Mouse (Mus musculus) kidney, embryonic 14.5 days (tissue): Measurements from ENCODE around the gene Sipa1l1. TPM values are rescaled to one million over a fixed set of nuclear protein-coding genes. Genes with fewer than 3 reads are reported as not detected.

Source experiments
- ATAC-seq: fragments of 200-750 bp; cut with Nextera tagmentation; 2 replicates; pipeline ENCODE4 v1.8.0; 2017; ENCODE audit warnings: moderate number of reproducible peaks, mild to moderate bottlenecking, moderate TSS enrichment, moderate library complexity; ENCODE audit not compliant: low FRiP score, low TSS enrichment
- H3K27ac ChIP-seq: fragments of 300-500 bp; sonication (generic); 2 replicates; pipeline ENCODE4 v1.5.1; 2014; ENCODE audit warnings: low read depth, mild to moderate bottlenecking, low read length, moderate library complexity, mixed read lengths
- H3K27me3 ChIP-seq: fragments of 300-500 bp; sonication (generic); 2 replicates; pipeline ENCODE4 v1.6.1; 2014; ENCODE audit warnings: mild to moderate bottlenecking, low read length; ENCODE audit not compliant: control insufficient read depth, insufficient read depth
- H3K36me3 ChIP-seq: fragments of 300-500 bp; sonication (generic); 2 replicates; pipeline ENCODE4 v1.6.1; 2014; ENCODE audit warnings: low read length, mixed read lengths; ENCODE audit not compliant: control insufficient read depth, insufficient read depth
- H3K4me1 ChIP-seq: fragments of 300-500 bp; sonication (generic); 2 replicates; pipeline ENCODE4 v1.6.1; 2014; ENCODE audit warnings: low read length, mixed read lengths; ENCODE audit not compliant: control insufficient read depth, insufficient read depth
- H3K4me2 ChIP-seq: fragments of 300-500 bp; sonication (generic); replicated peaks from 2 replicates; pipeline ENCODE4 v1.6.1; 2014; ENCODE audit warnings: low read depth, mild to moderate bottlenecking, low read length
- H3K4me3 ChIP-seq: fragments of 300-500 bp; sonication (generic); 2 replicates; pipeline ENCODE4 v1.5.1; 2014; ENCODE audit warnings: mild to moderate bottlenecking, low read length
- H3K9ac ChIP-seq: fragments of 300-500 bp; sonication (generic); 2 replicates; pipeline ENCODE4 v1.6.1; 2014; ENCODE audit warnings: low read depth, mild to moderate bottlenecking, low read length, moderate library complexity
- H3K9me3 ChIP-seq: fragments of 300-500 bp; sonication (generic); 2 replicates; pipeline ENCODE4 v1.6.1; 2016; ENCODE audit warnings: low read length; ENCODE audit not compliant: control insufficient read depth
- WGBS: fragments of 180-500 bp; shearing (Covaris S2); extraction: QIAGEN DNeasy Blood & Tissue Kit; methylation state at CpG from one replicate; pipeline ENCODE4 v1.1.7; 2014; 5-methylcytosine and 5-hydroxymethylcytosine counted together
- polyA plus RNA-seq: library from polyadenylated mRNA; unstranded; fragments of >200 nt; fragmentation: Nextera tagmentation; extraction: Ambion mirVana; gene quantifications from 2 replicates; pipeline ENCODE4 v1.2.1, GENCODE M21; 2014

Sipa1l1 gene
- polyA plus RNA-seq, 1 experiment from 2014 or later, result 43.8 TPM

DNA sequence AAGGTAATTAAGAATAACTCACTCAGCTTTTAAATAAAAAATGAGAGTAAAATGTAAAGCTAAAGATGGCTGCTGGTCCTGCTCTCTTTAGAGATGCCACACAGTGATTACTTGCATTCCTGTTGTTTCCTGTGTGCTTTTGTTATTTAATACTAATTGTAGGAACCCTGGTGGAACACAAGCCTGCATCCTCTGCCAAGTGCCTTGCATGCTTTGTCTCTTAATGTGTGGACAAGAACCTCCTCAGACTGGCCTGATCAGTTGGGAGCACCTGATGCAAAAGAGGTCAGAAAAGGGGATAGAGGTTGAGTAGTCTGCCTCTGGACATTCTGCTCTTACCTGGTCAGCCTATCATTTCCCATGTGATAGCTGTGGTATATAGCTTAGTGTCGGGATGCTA is 107.5 kb downstream of the Sipa1l1 start:
- Histone ChIP-seq H3K4me1 (no peaks in the 10 kb centered on the region), H3K9ac (no peak overlapping the region), H3K36me3 (no peaks in the 10 kb centered on the region), H3K27me3 (no peaks in the 10 kb centered on the region), H3K4me3 (no peak overlapping the region), H3K9me3 (no peaks in the 10 kb centered on the region), H3K27ac (no peak overlapping the region), H3K4me2 (no peak overlapping the region)
- WGBS, result 90% methylated on average over 1 of the region's 1 CpGs
- no peak for ATAC-seq

DNA sequence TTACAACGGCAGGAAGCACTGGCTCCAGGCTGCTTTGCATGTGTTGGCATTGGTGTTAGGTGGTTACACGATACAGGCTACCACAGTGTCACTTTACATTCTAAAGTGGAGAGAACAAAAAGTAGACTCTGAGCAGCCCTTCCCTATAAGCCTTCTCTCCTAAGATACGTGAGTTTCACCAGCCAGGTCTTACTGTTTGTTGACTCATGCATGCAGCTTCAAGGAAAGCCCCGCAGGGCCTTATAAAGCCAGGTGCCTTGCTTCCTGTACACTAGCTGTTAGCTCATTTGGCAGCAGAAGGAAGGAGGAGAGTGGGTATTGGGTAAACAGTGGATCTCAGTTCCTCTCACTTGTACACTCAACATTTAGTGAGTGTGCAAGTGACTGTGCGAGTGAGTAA is 115.5 kb downstream of the Sipa1l1 start:
- Histone ChIP-seq H3K4me2 (no peak overlapping the region), H3K36me3 (no peaks in the 10 kb centered on the region), H3K27me3 (no peaks in the 10 kb centered on the region), H3K4me3 (no peak overlapping the region), H3K27ac (no peak overlapping the region), H3K9me3 (no peaks in the 10 kb centered on the region), H3K4me1 (0 out of 2 replicates have a peak, but pooled peaks cover 2% of the 10 kb centered on the region), H3K9ac (no peak overlapping the region)
- no peak for ATAC-seq
- 78% methylated on average over 5 of the region's 5 CpGs for WGBS

DNA sequence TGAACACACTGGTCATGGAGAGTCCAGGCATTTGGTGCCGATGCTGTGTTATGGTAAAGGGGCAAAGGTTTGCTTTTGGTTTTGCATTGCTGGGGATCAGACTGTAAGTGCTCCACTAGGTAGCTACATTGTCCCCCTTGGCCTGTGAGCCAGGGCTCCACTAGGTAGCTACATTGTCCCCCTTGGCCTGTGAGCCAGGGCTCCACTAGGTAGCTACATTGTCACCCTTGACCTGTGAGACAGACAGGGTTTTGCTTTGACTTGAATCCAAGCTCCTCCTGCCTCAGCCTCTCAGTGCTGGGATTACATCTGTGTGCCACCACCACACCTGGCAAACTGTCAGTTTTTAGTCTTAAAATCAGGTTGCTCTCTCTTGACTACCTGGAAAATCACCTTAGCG is 115.9 kb downstream of the Sipa1l1 start:
- no peaks in the 10 kb centered on the region for H3K9me3 ChIP-seq
- no peaks in the 10 kb centered on the region for H3K27me3 ChIP-seq
- H3K9ac ChIP-seq, result no peak overlapping the region
- H3K4me2 ChIP-seq, result no peak overlapping the region
- no peaks in the 10 kb centered on the region for H3K36me3 ChIP-seq
- no peak overlapping the region for H3K4me3 ChIP-seq
- 0 out of 2 replicates have a peak, but pooled peaks cover 2% of the 10 kb centered on the region for H3K4me1 ChIP-seq
- no peak overlapping the region for H3K27ac ChIP-seq
- WGBS, result 96% methylated on average over 2 of the region's 2 CpGs
- ATAC-seq, result no peak

DNA sequence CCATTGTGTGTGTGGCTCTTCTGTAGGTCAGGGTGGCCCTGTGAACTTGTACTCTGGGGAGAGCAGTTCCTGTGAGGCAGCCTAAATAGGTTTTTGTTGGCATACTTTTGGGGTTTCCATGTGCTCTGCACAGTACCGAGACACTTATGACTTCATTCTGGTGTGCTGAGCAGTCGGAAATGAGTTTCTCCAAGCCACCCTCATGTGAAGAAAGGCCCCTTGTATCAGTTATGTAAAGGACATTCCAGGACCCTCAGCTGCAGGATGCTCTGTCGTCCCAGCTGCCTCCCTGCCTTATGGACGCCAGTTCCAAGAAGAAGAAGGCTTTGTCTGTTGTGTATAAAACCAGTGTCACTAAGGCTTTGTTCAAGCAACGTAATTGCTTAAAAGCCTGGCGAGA is 116.9 kb downstream of the Sipa1l1 start:
- 73% methylated on average over 6 of the region's 6 CpGs for WGBS
- no peak overlapping the region for H3K27ac ChIP-seq
- H3K27me3 ChIP-seq, result no peaks in the 10 kb centered on the region
- ATAC-seq, result no peak
- no peaks in the 10 kb centered on the region for H3K9me3 ChIP-seq
- H3K4me1 ChIP-seq, result 0 out of 2 replicates have a peak, but pooled peaks cover 2% of the 10 kb centered on the region
- no peak overlapping the region for H3K4me2 ChIP-seq
- no peak overlapping the region for H3K4me3 ChIP-seq
- H3K36me3 ChIP-seq, result no peaks in the 10 kb centered on the region
- H3K9ac ChIP-seq, result no peak overlapping the region

DNA sequence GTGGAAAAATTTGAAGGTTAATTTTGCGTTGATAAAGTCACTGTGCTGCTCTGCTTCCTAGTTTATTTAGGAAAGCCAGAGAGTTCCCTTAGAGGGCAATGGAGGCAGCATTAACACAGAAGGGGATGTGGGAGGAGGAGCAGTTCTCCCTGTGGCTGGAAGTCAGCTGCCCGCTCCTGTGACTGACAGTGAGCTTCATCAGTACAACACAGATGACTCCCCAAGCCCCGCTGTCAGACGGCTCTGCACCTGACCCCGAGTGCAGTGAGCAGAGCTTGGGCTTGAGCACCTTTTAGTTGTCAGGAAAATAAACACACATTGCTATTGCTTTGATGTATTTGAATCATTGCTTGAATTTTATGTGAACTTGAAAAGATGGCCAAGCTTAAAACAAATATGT is 117.7 kb downstream of the Sipa1l1 start:
- H3K9me3 ChIP-seq, result no peaks in the 10 kb centered on the region
- no peak for ATAC-seq
- 44% methylated on average over 5 of the region's 5 CpGs for WGBS

DNA sequence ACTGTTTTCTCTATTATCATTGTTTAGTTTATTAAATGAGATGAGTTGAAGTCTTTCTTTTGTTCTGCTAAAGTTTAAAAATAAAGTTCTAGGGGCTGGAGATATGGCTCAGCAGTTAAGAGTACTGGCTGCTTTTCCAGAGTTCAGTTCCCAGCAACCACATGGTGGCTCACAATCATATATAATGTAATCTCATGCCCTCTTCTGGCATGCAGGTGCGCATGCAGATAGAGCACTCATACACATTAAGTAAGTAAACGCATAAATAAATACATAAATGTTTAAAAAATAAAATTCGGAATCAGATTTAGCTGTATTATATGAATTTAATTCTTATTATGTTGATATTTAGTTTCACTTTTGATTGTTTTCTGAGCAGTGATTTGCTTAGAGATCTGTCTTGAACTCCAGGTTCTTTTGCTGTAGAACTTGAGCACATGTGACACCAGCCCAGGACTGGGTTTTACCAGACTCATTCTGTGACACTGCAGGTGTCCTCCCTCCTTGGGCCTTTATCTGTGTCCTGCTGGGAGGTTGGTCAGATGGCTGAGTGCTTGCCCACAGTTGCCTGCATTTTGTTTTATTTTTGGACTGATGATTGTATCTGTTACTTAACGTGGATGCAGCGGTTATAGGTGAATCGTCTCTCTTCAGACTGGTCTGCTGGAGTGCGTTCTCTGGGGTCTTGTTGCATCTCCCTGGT is 124.6 kb downstream of the Sipa1l1 start:
- Histone ChIP-seq H3K4me2 (no peak overlapping the region), H3K27ac (no peak overlapping the region), H3K27me3 (no peaks in the 10 kb centered on the region), H3K4me3 (no peak overlapping the region), H3K4me1 (peaks cover 4% of the 10 kb centered on the region; the same call in 1 of the 2 replicates), H3K9me3 (no peaks in the 10 kb centered on the region), H3K9ac (no peak overlapping the region), H3K36me3 (no peaks in the 10 kb centered on the region)
- ATAC-seq, result no peak
- WGBS, result 96% methylated on average over 7 of the region's 7 CpGs

More for the DNA sequence above, 117.7 kb downstream of the Sipa1l1 start:
- no peak overlapping the region for H3K9ac ChIP-seq
- H3K4me2 ChIP-seq, result no peak overlapping the region
- H3K4me1 ChIP-seq, result 0 out of 2 replicates have a peak, but pooled peaks cover 2% of the 10 kb centered on the region
- no peaks in the 10 kb centered on the region for H3K36me3 ChIP-seq
- no peaks in the 10 kb centered on the region for H3K27me3 ChIP-seq
- H3K4me3 ChIP-seq, result no peak overlapping the region
- H3K27ac ChIP-seq, result no peak overlapping the region

DNA sequence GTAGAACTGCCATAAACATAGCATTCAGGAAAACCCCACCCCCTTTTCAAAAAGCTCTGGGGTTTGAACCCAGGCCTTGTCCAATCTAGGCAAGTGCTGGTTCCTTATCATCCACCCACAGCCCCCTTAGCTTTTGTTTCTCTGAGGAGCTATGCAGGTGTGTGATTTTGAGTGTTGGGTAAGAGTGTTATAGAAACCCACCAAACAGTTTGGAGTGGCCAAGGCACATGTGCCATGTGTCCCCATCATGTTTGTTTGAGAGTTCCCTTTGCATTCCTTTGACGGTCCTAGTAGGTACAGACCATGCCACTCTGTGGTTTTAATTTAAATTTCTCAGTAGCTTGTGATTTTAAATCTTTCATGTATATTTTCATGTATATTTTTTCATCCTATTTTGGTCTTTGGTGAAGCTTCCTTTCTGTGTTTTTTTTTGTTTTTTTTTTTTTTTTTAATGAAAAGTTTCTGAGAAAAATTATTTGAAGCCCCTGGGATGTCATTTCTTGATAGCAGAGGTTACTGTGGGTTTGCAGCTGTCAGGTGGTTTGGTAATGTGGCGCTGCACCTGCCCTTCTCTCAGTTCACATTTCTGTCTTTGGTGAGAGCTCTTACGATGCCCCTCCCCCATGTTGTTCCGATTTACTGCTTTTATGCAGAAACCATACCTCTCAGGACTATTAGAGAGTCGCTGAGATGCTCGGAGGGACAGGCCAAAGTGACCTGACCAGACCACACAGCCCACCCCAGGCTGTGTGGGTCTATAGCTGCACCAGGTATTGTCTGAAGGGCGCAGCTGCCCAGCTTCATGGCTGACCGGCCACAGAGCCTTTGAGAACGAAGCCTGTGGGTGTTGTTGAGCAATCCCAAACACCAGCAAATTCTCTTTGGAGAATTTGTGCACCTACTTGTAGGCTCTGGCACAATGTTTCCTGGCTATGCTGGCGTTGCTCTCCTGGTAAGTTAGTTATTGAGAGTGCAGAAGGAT is 126.1 kb downstream of the Sipa1l1 start:
- Histone ChIP-seq H3K4me1 (peaks cover 4% of the 10 kb centered on the region; the same call in 1 of the 2 replicates), H3K36me3 (no peaks in the 10 kb centered on the region), H3K4me2 (no peak overlapping the region), H3K9ac (no peak overlapping the region), H3K27ac (no peak overlapping the region), H3K9me3 (no peaks in the 10 kb centered on the region), H3K4me3 (no peak overlapping the region), H3K27me3 (no peaks in the 10 kb centered on the region)
- WGBS, result 56% methylated on average over 10 of the region's 10 CpGs
- no peak for ATAC-seq

DNA sequence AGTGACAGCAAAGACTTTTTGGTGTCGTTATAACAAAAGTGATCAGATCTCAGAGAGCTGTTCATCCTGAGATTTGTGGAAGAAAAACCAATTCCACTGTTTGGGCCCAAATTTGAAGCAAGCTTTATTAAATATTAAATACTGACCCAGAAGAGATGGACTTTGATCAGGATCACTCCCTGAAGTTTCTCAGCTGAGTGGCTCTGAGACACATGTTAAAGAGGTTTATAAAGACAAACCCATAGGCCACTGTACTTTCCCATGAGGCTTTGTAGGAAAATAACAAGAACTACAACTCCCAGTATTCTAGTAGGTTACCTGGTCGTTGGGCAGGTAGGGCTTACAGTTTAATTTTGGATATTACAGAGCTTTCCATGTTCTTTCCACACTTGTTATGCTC is 127.2 kb downstream of the Sipa1l1 start:
- no peaks in the 10 kb centered on the region for H3K9me3 ChIP-seq
- no peak overlapping the region for H3K4me3 ChIP-seq
- no peak overlapping the region for H3K4me2 ChIP-seq
- no peaks in the 10 kb centered on the region for H3K36me3 ChIP-seq
- H3K9ac ChIP-seq, result no peak overlapping the region
- peaks cover 4% of the 10 kb centered on the region; the same call in 1 of the 2 replicates for H3K4me1 ChIP-seq
- WGBS, result 86% methylated on average over 2 of the region's 2 CpGs
- ATAC-seq, result no peak
- H3K27ac ChIP-seq, result no peak overlapping the region
- H3K27me3 ChIP-seq, result no peaks in the 10 kb centered on the region

DNA sequence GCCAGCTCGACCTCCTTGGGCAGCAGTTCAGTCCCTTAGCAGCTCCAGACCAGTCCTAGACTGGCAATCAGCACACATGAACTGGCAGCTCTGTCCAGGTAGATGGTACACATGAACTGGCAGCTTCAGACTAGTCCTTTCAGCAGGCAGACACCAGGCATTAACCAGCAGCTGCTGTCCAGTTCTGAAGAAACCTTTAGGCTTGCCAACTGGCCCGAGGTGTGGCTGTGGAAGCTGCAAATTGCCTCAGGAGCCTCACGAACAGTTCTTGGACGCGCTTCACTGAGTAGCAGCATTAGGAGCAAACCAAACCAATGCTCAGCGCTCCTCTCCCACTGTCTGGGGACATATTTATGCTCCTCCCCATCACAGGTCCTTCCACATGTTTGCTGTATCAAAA is 128.1 kb downstream of the Sipa1l1 start:
- no peak for ATAC-seq
- H3K9ac ChIP-seq, result no peak overlapping the region
- WGBS, result 54% methylated on average over 6 of the region's 6 CpGs
- no peak overlapping the region for H3K4me2 ChIP-seq
- no peak overlapping the region for H3K4me3 ChIP-seq
- H3K36me3 ChIP-seq, result no peaks in the 10 kb centered on the region
- H3K27ac ChIP-seq, result no peak overlapping the region
- no peaks in the 10 kb centered on the region for H3K27me3 ChIP-seq
- peaks cover 4% of the 10 kb centered on the region; the same call in 1 of the 2 replicates for H3K4me1 ChIP-seq
- no peaks in the 10 kb centered on the region for H3K9me3 ChIP-seq
